Mouse (Mus musculus) ES-E14 (cell line): ENCODE results near the gene Psen1. TPM values are rescaled to one million over a fixed set of nuclear protein-coding genes. Genes with fewer than 3 reads are reported as not detected.

Source experiments
- DNase-seq: peaks from one replicate; pipeline ENCODE4 v3.0.0-alpha.2; 2013; ENCODE audit warnings: low read depth, low spot score
- H3K27ac ChIP-seq: 2 replicates; pipeline ENCODE4 v1.5.1; 2012; ENCODE audit warnings: low read depth, mild to moderate bottlenecking, low read length, moderate library complexity, mixed read lengths; ENCODE audit not compliant: poor library complexity, insufficient read depth, severe bottlenecking
- H3K36me3 ChIP-seq: 2 replicates; pipeline ENCODE4 v1.6.1; 2012; ENCODE audit warnings: mild to moderate bottlenecking, low read length, moderate library complexity, mixed read lengths; ENCODE audit not compliant: control insufficient read depth, poor library complexity, insufficient read depth, severe bottlenecking
- H3K4me1 ChIP-seq, 2 experiments: fragments of 150-350 bp in 1 of 2; sonication (generic) in 1 of 2; 2 replicates each; pipeline ENCODE4 v1.6.1; 2012; ENCODE audit warnings: low read length in 2 of 2, mild to moderate bottlenecking in 1 of 2, mixed read lengths in 1 of 2; ENCODE audit not compliant: control insufficient read depth in 2 of 2, insufficient read depth in 2 of 2, poor library complexity in 1 of 2
- H3K4me3 ChIP-seq, 2 experiments: fragments of 150-350 bp in 1 of 2; sonication (generic) in 1 of 2; 2 replicates each; pipeline ENCODE4 v1.5.1; 2012; ENCODE audit warnings: low read length in 2 of 2, low read depth in 1 of 2, mild to moderate bottlenecking in 1 of 2, mixed read lengths in 1 of 2; ENCODE audit not compliant: insufficient read depth in 1 of 2, poor library complexity in 1 of 2, severe bottlenecking in 1 of 2
- H3K9ac ChIP-seq: 2 replicates; pipeline ENCODE4 v1.6.1; 2012; ENCODE audit warnings: low read depth, mild to moderate bottlenecking, low read length, mixed read lengths; ENCODE audit not compliant: poor library complexity, insufficient read depth, severe bottlenecking
- H3K9me3 ChIP-seq: fragments of 150-350 bp; sonication (generic); 2 replicates; pipeline ENCODE4 v1.6.1; 2012; ENCODE audit warnings: low read depth, mild to moderate bottlenecking, low read length; ENCODE audit not compliant: control insufficient read depth, insufficient read depth
- CHD2 ChIP-seq: IDR thresholded peaks from 2 replicates; pipeline ENCODE4 v1.6.1; 2014; ENCODE audit warnings: mild to moderate bottlenecking, low read depth, low read length, inconsistent platforms
- HCFC1 ChIP-seq: IDR thresholded peaks from 2 replicates; pipeline ENCODE4 v1.6.1; 2012; ENCODE audit warnings: low read length, inconsistent platforms, borderline replicate concordance; ENCODE audit not compliant: insufficient read depth
- MAFK ChIP-seq: IDR thresholded peaks from 2 replicates; pipeline ENCODE4 v1.6.1; 2014; ENCODE audit warnings: mild to moderate bottlenecking, low read depth, low read length, inconsistent platforms; ENCODE audit not compliant: insufficient read depth
- ZC3H11A ChIP-seq: IDR thresholded peaks from 2 replicates; pipeline ENCODE4 v1.6.1; 2012; ENCODE audit warnings: low read depth, mild to moderate bottlenecking, inconsistent platforms, low read length, borderline replicate concordance
- ZNF384 ChIP-seq: IDR thresholded peaks from 2 replicates; pipeline ENCODE4 v1.6.1; 2012; ENCODE audit warnings: low read depth, low read length, inconsistent platforms
- in situ Hi-C, 2 experiments: fragments of 600-800 bp; cut with MboI; formaldehyde crosslinking; loops; one replicate each; pipeline ENCODE4 v1.15.1; 2025; ENCODE audit warnings: low sequenced_read_pairs in 2 of 2, inconsistent platforms in 1 of 2; ENCODE audit not compliant: unreplicated experiment in 2 of 2
- total RNA-seq: library from RNA; depleted of rRNA; stranded (reverse); fragments of 300-350 nt; gene quantifications from 2 replicates; pipeline ENCODE4 v1.2.3, GENCODE M21; 2012

Psen1 gene
- total RNA-seq, 1 experiment: 74.2 TPM

GRCm38 (mm10) chr12:83708160-83709092 is 20.5 kb downstream of the Psen1 start:
- TF ChIP-seq MAFK: no peak
- TF ChIP-seq CHD2: no peak
- TF ChIP-seq HCFC1: no peak
- no peak for TF ChIP-seq ZNF384
- TF ChIP-seq ZC3H11A: no peak
- DNase-seq: no peak
- Histone ChIP-seq H3K4me1 (peaks cover 0 to 2% of the 10 kb centered on the region in 2 experiments; a peak in 1 of 4 replicates), H3K27ac (no peak overlapping the region; the same call in 1 of the 2 replicates), H3K9ac (no peak overlapping the region), H3K36me3 (peaks cover 5% of the 10 kb centered on the region; the same call in 1 of the 2 replicates), H3K4me3 (no peak overlapping the region), H3K9me3 (no peaks in the 10 kb centered on the region)
- in situ Hi-C loops: no loop called here

- H3K4me3 ChIP-seq: no peak overlapping the region
- H3K9ac ChIP-seq: no peak overlapping the region
- no peaks in the 10 kb centered on the region for H3K9me3 ChIP-seq
- H3K4me1 ChIP-seq: 0 out of 4 replicates have a peak, but pooled peaks cover 0 to 2% of the 10 kb centered on the region in 2 experiments
- DNase-seq: no peak
- in situ Hi-C loops: no loop called here
- TF ChIP-seq HCFC1 (no peak), ZNF384 (no peak), CHD2 (no peak), MAFK (no peak), ZC3H11A (no peak)
- peaks cover 9% of the 10 kb centered on the region; the same call in 1 of the 2 replicates for H3K36me3 ChIP-seq
- no peak overlapping the region for H3K27ac ChIP-seq
These were observed 22.0 kb downstream of the Psen1 start for GRCm38 (mm10) chr12:83709934-83710333.

- H3K9me3 ChIP-seq: no peaks in the 10 kb centered on the region
- in situ Hi-C loops: no loop called here
- H3K27ac ChIP-seq: no peak overlapping the region
- H3K4me3 ChIP-seq: no peak overlapping the region
- no peak for TF ChIP-seq HCFC1
- TF ChIP-seq ZC3H11A: no peak
- no peak for TF ChIP-seq CHD2
- TF ChIP-seq MAFK: no peak
- no peak for TF ChIP-seq ZNF384
- H3K4me1 ChIP-seq: peaks cover 0 to 2% of the 10 kb centered on the region in 2 experiments; a peak in 1 of 4 replicates
- DNase-seq: peak; percentile 20
- H3K36me3 ChIP-seq: peaks cover 17% of the 10 kb centered on the region
- H3K9ac ChIP-seq: no peak overlapping the region
These were observed 25.8 kb downstream of the Psen1 start for GRCm38 (mm10) chr12:83713749-83714148.

GRCm38 (mm10) chr12:83716416-83717184 is 28.6 kb downstream of the Psen1 start:
- Histone ChIP-seq H3K9me3 (no peaks in the 10 kb centered on the region), H3K36me3 (peaks cover 19% of the 10 kb centered on the region), H3K4me3 (no peak overlapping the region), H3K27ac (no peak overlapping the region), H3K9ac (no peak overlapping the region), H3K4me1 (peaks cover 0 to 3% of the 10 kb centered on the region in 2 experiments; a peak in 1 of 4 replicates)
- no peak for DNase-seq
- TF ChIP-seq MAFK (no peak), ZNF384 (no peak), HCFC1 (no peak), ZC3H11A (no peak), CHD2 (no peak)
- in situ Hi-C loops: no loop called here
